Mouse (Mus musculus) CH12.LX (cell line): Measurements from ENCODE around the gene Capn1. TPM values are rescaled to one million over a fixed set of nuclear protein-coding genes. Genes with fewer than 3 reads are reported as not detected.

Experiments used
- DNase-seq: peaks from one replicate; pipeline ENCODE4 v3.0.0-alpha.2; 2013; ENCODE audit errors: extremely low read depth
- H3K27ac ChIP-seq: 2 replicates; pipeline ENCODE4 v1.5.1; 2012; ENCODE audit warnings: low read depth, mild to moderate bottlenecking, control low read depth, moderate library complexity; ENCODE audit not compliant: insufficient read depth
- H3K27me3 ChIP-seq: replicated peaks from 2 replicates; pipeline ENCODE3; 2012; ENCODE audit warnings: inconsistent platforms
- H3K36me3 ChIP-seq, 2 experiments: replicated peaks in 1 of 2; 2 replicates each; pipeline versions ENCODE3 to v1.6.1; 2012; ENCODE audit warnings: inconsistent platforms in 1 of 2, low read length in 1 of 2, mild to moderate bottlenecking in 1 of 2, mixed read lengths in 1 of 2, moderate library complexity in 1 of 2; ENCODE audit not compliant: control insufficient read depth in 1 of 2, insufficient read depth in 1 of 2
- H3K4me1 ChIP-seq, 2 experiments: 2 replicates each; pipeline ENCODE4 v1.6.1; 2012; ENCODE audit warnings: inconsistent platforms in 1 of 2, moderate library complexity in 1 of 2; ENCODE audit not compliant: insufficient read depth in 2 of 2, control insufficient read depth in 1 of 2
- H3K4me2 ChIP-seq: 2 replicates; pipeline ENCODE4 v1.6.1; 2012; ENCODE audit warnings: low read depth, mild to moderate bottlenecking, control low read depth; ENCODE audit not compliant: poor library complexity, insufficient read depth, severe bottlenecking
- H3K4me3 ChIP-seq, 3 experiments: fragments of 150-350 bp in 1 of 3; sonication (generic) in 1 of 3; replicated peaks in 1 of 3; 2 replicates each; pipeline versions ENCODE3 to v1.5.1; 2011 to 2012; ENCODE audit warnings: low read depth in 2 of 3, low read length in 2 of 3, mild to moderate bottlenecking in 2 of 3, moderate library complexity in 2 of 3, control low read depth in 1 of 3, improper control_type of control experiment in 1 of 3, inconsistent platforms in 1 of 3, mixed read lengths in 1 of 3; ENCODE audit not compliant: poor library complexity in 1 of 3
- H3K79me2 ChIP-seq: replicated peaks from 2 replicates; pipeline ENCODE4 v1.6.1; 2012; ENCODE audit warnings: mild to moderate bottlenecking, moderate library complexity; ENCODE audit not compliant: control insufficient read depth, poor library complexity, insufficient read depth, severe bottlenecking; ENCODE audit errors: extremely low read depth
- H3K9ac ChIP-seq: 2 replicates; pipeline ENCODE4 v1.6.1; 2012; ENCODE audit warnings: low read depth, mild to moderate bottlenecking, control low read depth, moderate library complexity; ENCODE audit not compliant: insufficient read depth
- H3K9me3 ChIP-seq: replicated peaks from 2 replicates; pipeline ENCODE3; 2012; ENCODE audit warnings: low read length, inconsistent platforms, mixed read lengths
- BHLHE40 ChIP-seq: IDR thresholded peaks from 2 replicates; pipeline ENCODE4 v1.6.1; 2011; ENCODE audit warnings: mild to moderate bottlenecking, low read depth, low read length, improper control_type of control experiment
- CHD2 ChIP-seq: IDR thresholded peaks from 2 replicates; pipeline ENCODE4 v1.6.1; 2011; ENCODE audit warnings: low read length, improper control_type of control experiment
- ELF1 ChIP-seq: IDR thresholded peaks from 2 replicates; pipeline ENCODE4 v1.6.1; 2014; ENCODE audit warnings: low read depth, mild to moderate bottlenecking, inconsistent platforms, low read length, improper control_type of control experiment
- ETS1 ChIP-seq: conservative IDR thresholded peaks from 2 replicates; pipeline ENCODE4 v1.6.1; 2012; ENCODE audit warnings: low read depth, mild to moderate bottlenecking, inconsistent platforms, low read length, improper control_type of control experiment, moderate library complexity
- IRF4 ChIP-seq: IDR thresholded peaks from 2 replicates; pipeline ENCODE4 v1.6.1; 2014; ENCODE audit warnings: low read depth, mild to moderate bottlenecking, inconsistent platforms, low read length, improper control_type of control experiment
- JUN ChIP-seq: IDR thresholded peaks from 2 replicates; pipeline ENCODE4 v1.6.1; 2011; ENCODE audit warnings: low read depth, mild to moderate bottlenecking, low read length, improper control_type of control experiment, moderate library complexity; ENCODE audit not compliant: insufficient read depth
- JUND ChIP-seq: conservative IDR thresholded peaks from 2 replicates; pipeline ENCODE4 v1.6.1; 2011; ENCODE audit warnings: low read depth, low read length, improper control_type of control experiment
- MEF2A ChIP-seq: IDR thresholded peaks from 2 replicates; pipeline ENCODE4 v1.6.1; 2014; ENCODE audit warnings: low read depth, mild to moderate bottlenecking, inconsistent platforms, low read length, improper control_type of control experiment, borderline replicate concordance
- MXI1 ChIP-seq: IDR thresholded peaks from 2 replicates; pipeline ENCODE4 v1.6.1; 2011; ENCODE audit warnings: mild to moderate bottlenecking, low read depth, low read length, improper control_type of control experiment
- MYC ChIP-seq: IDR thresholded peaks from 2 replicates; pipeline ENCODE4 v1.6.1; 2011; ENCODE audit warnings: low read depth, mild to moderate bottlenecking, improper control_type of control experiment, low read length
- NELFE ChIP-seq: IDR thresholded peaks from 2 replicates; pipeline ENCODE4 v1.6.1; 2011; ENCODE audit warnings: low read depth, low read length, improper control_type of control experiment
- POLR2A ChIP-seq: IDR thresholded peaks from 2 replicates; pipeline ENCODE4 v1.6.1; 2011; ENCODE audit warnings: low read depth, mild to moderate bottlenecking, improper control_type of control experiment, low read length
- RCOR1 ChIP-seq: conservative IDR thresholded peaks from 2 replicates; pipeline ENCODE4 v1.6.1; 2012; ENCODE audit warnings: low read depth, mild to moderate bottlenecking, inconsistent platforms, low read length, improper control_type of control experiment
- TBP ChIP-seq: conservative IDR thresholded peaks from 2 replicates; pipeline ENCODE4 v1.6.1; 2011; ENCODE audit warnings: low read depth, low read length, improper control_type of control experiment
- USF1 ChIP-seq: IDR thresholded peaks from 2 replicates; pipeline ENCODE4 v1.6.1; 2014; ENCODE audit warnings: low read depth, mild to moderate bottlenecking, inconsistent platforms, low read length, improper control_type of control experiment
- ZC3H11A ChIP-seq: IDR thresholded peaks from 2 replicates; pipeline ENCODE4 v1.6.1; 2012; ENCODE audit warnings: low read depth, mild to moderate bottlenecking, inconsistent platforms, low read length, improper control_type of control experiment
- ZMIZ1 ChIP-seq: IDR thresholded peaks from 2 replicates; pipeline ENCODE4 v1.6.1; 2012; ENCODE audit warnings: low read depth, mild to moderate bottlenecking, inconsistent platforms, low read length, improper control_type of control experiment
- dilution Hi-C: fragments of 300-500 bp; cut with MboI; formaldehyde crosslinking; loops from 2 replicates; pipeline ENCODE4 v1.14.3; 2020; ENCODE audit warnings: low sequenced_read_pairs; ENCODE audit not compliant: extremely low pct_unique_long_range_greater_than_20kb, extremely low pct_ligation_motif_present
- in situ Hi-C: fragments of 300-500 bp; cut with MboI; formaldehyde crosslinking; loops from 3 replicates; pipeline ENCODE4 v1.14.3; 2019; ENCODE audit warnings: low sequenced_read_pairs, low pct_ligation_motif_present, low pct_unique_long_range_greater_than_20kb, mixed read lengths
- polyA plus RNA-seq: library from polyadenylated mRNA; unstranded; fragments of >175 nt; gene quantifications from 2 replicates; pipeline ENCODE4 v1.2.1, GENCODE M21; 2012; ENCODE audit warnings: low read depth; ENCODE audit not compliant: insufficient read length
- total RNA-seq, 2 experiments: library from RNA; depleted of rRNA; stranded (reverse); fragments of 300-350 nt in 1 of 2; fragments of >200 nt in 1 of 2; gene quantifications; 2 replicates each; pipeline ENCODE4 v1.2.3; 2012 to 2014

Gene Capn1
- total and polyA plus RNA-seq, 3 experiments = 20.0 to 42.9 (median 40.2) TPM

- no peak for DNase-seq
- Histone ChIP-seq H3K4me3 (no peak overlapping the region), H3K27ac (no peak overlapping the region), H3K27me3 (no peaks in the 10 kb centered on the region), H3K4me2 (no peak overlapping the region), H3K79me2 (no peaks in the 10 kb centered on the region), H3K9me3 (no peaks in the 10 kb centered on the region), H3K36me3 (peaks cover 57 to 78% of the 10 kb centered on the region in 2 experiments), H3K9ac (no peak overlapping the region), H3K4me1 (peaks cover 0 to 25% of the 10 kb centered on the region in 2 experiments; a peak in 2 of 4 replicates)
- in situ Hi-C loops = no loop called here
- dilution Hi-C loops = no loop called here
- no peak for TF ChIP-seq MXI1
- no peak for TF ChIP-seq RCOR1
- TF ChIP-seq NELFE = no peak
- TF ChIP-seq ETS1 = no peak
- TF ChIP-seq TBP = no peak
- TF ChIP-seq ZC3H11A = no peak
- TF ChIP-seq MYC = no peak
- TF ChIP-seq JUND = no peak
- TF ChIP-seq ELF1 = no peak
- TF ChIP-seq JUN = no peak
- TF ChIP-seq BHLHE40 = no peak
These were observed 24.2 kb downstream of the Capn1 start for GRCm38 (mm10) chr19:5991467-5991866.

DNA sequence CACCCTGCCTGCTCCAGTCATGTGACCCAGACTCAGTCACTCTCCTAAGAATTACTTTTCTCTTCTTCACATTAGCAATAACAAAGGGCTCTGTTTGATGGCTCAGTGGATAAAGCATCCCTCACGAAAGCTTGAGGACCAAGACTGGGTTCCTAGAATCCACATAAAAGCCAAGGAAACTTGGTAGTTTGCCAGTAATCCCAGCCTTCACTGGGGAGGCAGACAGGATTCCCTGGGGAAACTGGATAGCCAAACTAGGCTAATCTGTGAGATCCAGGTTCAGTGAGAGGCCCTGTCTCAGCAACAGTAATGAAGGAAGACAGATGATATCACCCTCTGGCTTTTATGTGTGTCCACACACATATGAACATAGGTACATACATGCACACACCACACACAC, 24.8 kb downstream of the Capn1 start:
- Histone ChIP-seq H3K36me3 (peaks cover 54 to 74% of the 10 kb centered on the region in 2 experiments), H3K27ac (no peak overlapping the region), H3K9me3 (no peaks in the 10 kb centered on the region), H3K4me2 (no peak overlapping the region), H3K9ac (no peak overlapping the region), H3K79me2 (no peaks in the 10 kb centered on the region), H3K4me1 (peaks cover 0 to 30% of the 10 kb centered on the region in 2 experiments; a peak in 2 of 4 replicates), H3K27me3 (no peaks in the 10 kb centered on the region), H3K4me3 (no peak overlapping the region)
- in situ Hi-C loops (no loop called here), dilution Hi-C loops (no loop called here)
- no peak for TF ChIP-seq POLR2A
- no peak for TF ChIP-seq MEF2A
- no peak for TF ChIP-seq JUN
- TF ChIP-seq CHD2 = no peak
- no peak for TF ChIP-seq IRF4
- no peak for TF ChIP-seq MXI1
- no peak for TF ChIP-seq ZMIZ1
- no peak for TF ChIP-seq USF1
- DNase-seq = no peak
